Mouse (Mus musculus) mouse trophoblast stem cell (cell line): ENCODE results near the gene Yy1.
"Not testable (repeated sequence)": the region's sequence is repeated elsewhere in the genome, so short reads cannot be mapped to it uniquely, and the experiment has no call there.

Experiments used
- in situ Hi-C, 2 experiments: fragments of 300-500 bp; cut with MseI, MboI; formaldehyde crosslinking; loops; 2 replicates in 1 of 2; 3 replicates in 1 of 2; pipeline ENCODE4 v1.15.1; 2025

The Yy1 gene

DNA sequence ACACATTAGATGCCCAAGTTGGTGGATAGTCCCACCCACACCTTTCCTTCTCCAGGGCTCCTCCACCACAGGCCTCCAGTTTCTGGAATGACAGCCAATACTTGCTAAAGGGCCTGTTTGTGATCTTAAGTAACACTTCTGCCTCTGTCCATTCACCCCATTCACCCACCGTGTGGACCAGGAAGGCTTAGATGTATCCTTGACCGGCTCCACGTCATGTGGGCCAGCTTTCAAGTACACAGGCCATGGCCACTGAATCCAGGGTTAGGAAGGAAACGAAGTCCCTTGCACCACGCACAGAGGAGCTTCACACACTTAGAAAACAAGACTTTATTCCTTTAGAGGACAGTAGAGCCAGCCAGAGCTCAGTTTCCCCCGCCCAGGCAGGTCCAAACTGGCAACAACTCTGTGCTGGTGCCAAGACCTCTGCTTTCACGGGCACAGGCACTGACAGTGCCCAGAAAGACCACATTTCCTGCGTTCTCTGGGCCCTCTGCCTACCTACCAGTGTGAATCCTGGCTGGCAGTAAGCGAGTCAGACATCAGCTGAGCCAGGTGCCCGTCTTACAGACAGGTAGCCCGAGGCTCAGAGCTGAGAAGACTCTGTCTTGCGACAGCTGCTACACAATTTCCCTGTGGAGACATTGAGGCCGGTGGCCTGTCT, 32.9 kb downstream of the Yy1 start:
- in situ Hi-C loops: no loop called here

DNA sequence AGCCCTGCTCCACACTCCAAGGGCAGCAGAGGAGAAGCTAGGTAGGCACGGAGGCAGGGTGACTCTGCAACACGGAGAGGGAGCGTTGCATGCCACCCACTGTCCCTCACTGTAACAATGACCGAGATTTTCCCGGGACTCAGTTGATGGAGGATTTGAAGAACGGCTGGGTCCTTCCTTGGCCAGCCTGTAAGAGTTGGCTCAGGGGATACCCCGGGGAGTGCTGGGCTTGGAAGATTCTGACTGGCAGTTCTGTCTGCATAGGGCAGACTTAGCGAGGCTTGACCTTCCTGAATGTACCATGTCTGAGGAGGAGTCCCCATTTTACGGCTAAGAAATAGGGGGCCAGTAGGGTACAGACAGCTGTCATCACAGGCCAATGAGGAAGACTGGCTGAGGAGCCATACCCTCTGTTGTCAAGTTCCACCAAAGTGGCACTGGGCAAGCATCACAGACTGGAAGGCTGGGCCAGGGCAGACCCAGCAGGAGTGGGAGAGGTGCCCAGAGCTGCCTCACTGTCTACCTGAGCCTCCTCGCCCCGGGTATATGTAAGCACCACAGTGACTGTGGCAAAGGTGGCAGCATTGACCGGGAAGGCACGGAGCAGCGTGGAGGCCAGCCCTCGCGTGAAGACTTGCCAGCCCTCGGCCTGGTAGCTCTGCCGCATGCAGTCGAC, 33.6 kb downstream of the Yy1 start:
- in situ Hi-C loops: no loop called here

- in situ Hi-C loops: no loop called here
These were observed 34.3 kb downstream of the Yy1 start for GRCm38 (mm10) chr12:108826958-108827535.

DNA sequence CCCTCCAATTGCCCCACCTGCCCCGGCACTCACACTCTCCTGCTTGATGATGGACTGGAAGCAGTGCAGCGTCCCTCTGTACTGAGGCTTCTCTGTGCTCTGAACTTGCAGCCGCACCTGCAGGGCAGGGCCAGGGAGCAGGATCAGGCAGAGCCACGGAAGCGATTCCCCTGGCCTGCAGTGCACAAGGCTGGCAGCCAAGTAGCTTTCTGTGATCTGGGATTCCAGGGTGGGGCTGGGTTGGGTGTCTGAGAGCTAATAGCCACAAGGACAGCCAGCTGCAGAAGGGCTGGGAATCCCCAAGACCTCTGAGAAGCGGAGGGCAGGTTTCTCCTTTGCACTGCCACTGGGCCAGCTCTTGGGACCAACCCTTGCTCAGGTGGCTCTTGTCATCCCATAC, 34.9 kb downstream of the Yy1 start:
- in situ Hi-C loops: no loop called here

DNA sequence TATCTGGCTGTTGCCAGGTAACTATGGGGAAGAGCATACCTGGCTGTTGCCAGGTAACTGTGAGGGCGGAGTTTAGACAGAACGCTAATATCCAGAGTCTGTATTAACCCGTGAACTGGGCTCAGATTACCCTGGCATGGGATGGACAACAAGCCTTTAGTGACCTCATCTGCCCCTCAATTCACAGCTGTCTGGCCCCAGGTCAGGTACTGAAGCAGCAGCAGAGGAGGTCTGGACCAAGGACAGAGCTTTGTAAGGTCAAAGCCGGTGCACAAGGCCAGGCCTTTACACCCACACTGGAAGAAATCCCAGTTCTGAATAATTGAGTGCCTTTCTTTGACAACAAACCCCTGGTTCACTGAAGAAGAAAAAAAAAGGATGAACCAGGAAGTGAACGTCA, 36.9 kb downstream of the Yy1 start:
- in situ Hi-C loops: no loop called here

- in situ Hi-C loops: no loop called here
These were observed 37.6 kb downstream of the Yy1 start for GRCm38 (mm10) chr12:108830358-108830757.

GRCm38 (mm10) chr12:108831966-108832643, 39.3 kb downstream of the Yy1 start:
- in situ Hi-C loops: no loop called here

- in situ Hi-C loops: no loop called here
These were observed 40.1 kb downstream of the Yy1 start for GRCm38 (mm10) chr12:108832851-108833250.

GRCm38 (mm10) chr12:108833408-108833807, 40.6 kb downstream of the Yy1 start:
- in situ Hi-C loops: no loop called here

DNA sequence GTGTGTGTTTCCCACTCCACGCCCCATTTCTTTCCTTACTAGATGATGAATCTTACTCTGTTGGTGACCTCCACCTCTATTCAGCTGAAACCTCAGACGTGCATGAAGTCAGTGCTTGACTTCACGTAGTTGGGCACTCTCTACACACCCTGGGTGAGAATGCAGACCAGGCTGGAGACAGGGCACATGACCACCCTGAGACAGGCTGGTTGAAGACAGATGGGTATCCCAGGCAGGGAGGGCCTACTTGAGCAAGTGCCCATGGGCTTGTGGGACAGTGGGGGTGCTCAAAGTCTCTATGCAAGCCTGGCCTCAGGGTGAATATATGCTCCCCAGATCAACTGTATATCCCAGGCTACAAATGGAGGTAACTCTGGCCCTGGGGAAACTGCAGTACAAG, 41.6 kb downstream of the Yy1 start:
- in situ Hi-C loops: no loop called here

- in situ Hi-C loops: no loop called here
These were observed 42.0 kb downstream of the Yy1 start for GRCm38 (mm10) chr12:108834786-108835185.

- in situ Hi-C loops: no loop called here
These were observed 42.6 kb downstream of the Yy1 start for GRCm38 (mm10) chr12:108835208-108835839.

GRCm38 (mm10) chr12:108835840-108836409, 43.2 kb downstream of the Yy1 start, which contains the start of the genes Slc25a29 and Slc25a47:
Gene Slc25a29, minus strand, starts transcription at chr12:108835883.
Gene Slc25a47, plus strand, starts transcription at chr12:108836046.
- in situ Hi-C loops: no loop called here

GRCm38 (mm10) chr12:108836722-108837121, 43.9 kb downstream of the Yy1 start:
- in situ Hi-C loops: no loop called here

- in situ Hi-C loops: no loop called here
These were observed 48.4 kb downstream of the Yy1 start for GRCm38 (mm10) chr12:108841181-108841580.

- in situ Hi-C loops: no loop called here
These were observed 49.9 kb downstream of the Yy1 start for GRCm38 (mm10) chr12:108842663-108843062.

DNA sequence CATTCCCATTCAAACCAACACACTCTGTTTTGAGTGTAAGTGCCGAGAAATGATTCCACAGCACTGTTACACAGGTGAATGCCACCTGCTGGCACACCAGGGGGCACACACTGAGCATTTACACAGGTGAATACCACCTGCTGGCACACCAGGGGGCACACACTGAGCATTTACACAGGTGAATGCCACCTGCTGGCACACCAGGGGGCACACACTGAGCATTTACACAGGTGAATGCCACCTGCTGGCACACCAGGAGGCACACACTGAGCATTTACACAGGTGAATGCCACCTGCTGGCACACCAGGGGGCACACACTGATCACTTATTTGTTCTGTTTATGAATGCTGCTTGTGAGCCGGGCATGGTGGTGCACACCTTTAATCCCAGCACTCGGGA, 55.3 kb downstream of the Yy1 start:
- in situ Hi-C loops: not testable (repeated sequence)

- in situ Hi-C loops: no loop called here
These were observed 56.8 kb downstream of the Yy1 start for GRCm38 (mm10) chr12:108849488-108850022.

GRCm38 (mm10) chr12:108850129-108850528, 57.4 kb downstream of the Yy1 start:
- in situ Hi-C loops: no loop called here

DNA sequence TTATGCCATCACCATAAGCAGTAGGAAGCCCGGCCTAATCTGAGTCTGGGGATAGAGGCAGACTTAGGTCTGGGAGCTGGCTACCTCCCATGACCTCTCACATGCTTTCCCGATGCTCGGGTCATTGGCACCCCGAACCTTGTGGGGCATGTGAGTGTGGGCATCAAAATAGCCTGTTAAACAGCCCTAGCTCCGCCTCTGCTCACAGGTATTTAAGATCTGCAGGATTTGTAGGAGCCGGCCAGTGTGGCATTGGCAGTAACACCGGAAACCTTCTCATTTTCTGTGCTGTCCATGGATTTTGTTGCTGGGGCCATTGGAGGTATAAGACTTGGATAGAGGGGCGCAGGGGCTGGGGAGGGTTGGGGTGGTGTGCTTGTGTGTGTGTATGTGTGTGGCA, 58.1 kb downstream of the Yy1 start:
- in situ Hi-C loops: no loop called here

GRCm38 (mm10) chr12:108852822-108853221, 60.0 kb downstream of the Yy1 start:
- in situ Hi-C loops: no loop called here
